Mouse (Mus musculus): ENCODE results near the gene Tomm34. TPM values are rescaled to one million over a fixed set of nuclear protein-coding genes. Genes with fewer than 3 reads are reported as not detected.

Gene Tomm34
- 6.0 and 7.4 TPM in 2 replicates for total RNA-seq (2014; rRNA removed)
- 11.5 and 13.8 TPM in 2 replicates for polyA plus RNA-seq (2012; rRNA removed)

GRCm38 (mm10) chr2:164070765-164071436 is at the start of gene Tomm34:
Gene Tomm34, minus strand, starts transcription at chr2:164071169.
- peak within 1 kb of the TSS; percentile 74 for H3K9ac ChIP-seq (ENCODE audit: low read depth, low read length)
- H3K27me3 ChIP-seq (ENCODE audit: control insufficient read depth, insufficient read depth, low read length) = no peaks in the 10 kb centered on the region
- H3K36me3 ChIP-seq (ENCODE audit: control insufficient read depth, insufficient read depth, low read length) = no peaks in the 10 kb centered on the region; the same call in 1 of the 2 replicates
- H3K4me1 ChIP-seq (ENCODE audit: control insufficient read depth, insufficient read depth, low read length) = peaks cover 8% of the 10 kb centered on the region; the same call in 1 of the 2 replicates
- peak within 1 kb of the TSS; percentile 40 for H3K27ac ChIP-seq (replicated peaks; ENCODE audit: insufficient read depth, low read depth, low read length)
- H3K79me2 ChIP-seq (ENCODE audit: control insufficient read depth, insufficient read depth, low read length) = peaks cover 17% of the 10 kb centered on the region; the same call in 1 of the 2 replicates
- peak; percentile 82 for DNase-seq (ENCODE audit: extremely low read depth, low read depth, low spot score)
- 2% methylated on average over 55 of the region's 55 CpGs for WGBS
- peak within 1 kb of the TSS; percentile 90 for H3K4me3 ChIP-seq (ENCODE audit: insufficient read depth, low read depth, low read length)
- no peak for TF ChIP-seq CTCF (IDR thresholded peaks at IDR 0.05; ENCODE audit: low read depth, low read length)
- TF ChIP-seq POLR2A (IDR thresholded peaks at IDR 0.05; ENCODE audit: extremely low read depth, insufficient read depth, low read length) = peak; percentile 97

GRCm38 (mm10) chr2:164119503-164119902 is 48.5 kb upstream of the Tomm34 start:
- Histone ChIP-seq H3K36me3 (ENCODE audit: control insufficient read depth, insufficient read depth, low read length) (peaks cover 30% of the 10 kb centered on the region), H3K27ac (replicated peaks; ENCODE audit: insufficient read depth, low read depth, low read length) (no peak overlapping the region), H3K4me1 (ENCODE audit: control insufficient read depth, insufficient read depth, low read length) (no peaks in the 10 kb centered on the region), H3K9ac (ENCODE audit: low read depth, low read length) (no peak overlapping the region), H3K4me3 (ENCODE audit: insufficient read depth, low read depth, low read length) (no peak overlapping the region), H3K79me2 (ENCODE audit: control insufficient read depth, insufficient read depth, low read length) (no peaks in the 10 kb centered on the region), H3K27me3 (ENCODE audit: control insufficient read depth, insufficient read depth, low read length) (no peaks in the 10 kb centered on the region)
- TF ChIP-seq POLR2A (IDR thresholded peaks at IDR 0.05; ENCODE audit: extremely low read depth, insufficient read depth, low read length) = no peak
- no peak for TF ChIP-seq CTCF (IDR thresholded peaks at IDR 0.05; ENCODE audit: low read depth, low read length)
- no peak for DNase-seq (ENCODE audit: extremely low read depth, low read depth, low spot score)
- WGBS = 98% methylated on average over 6 of the region's 6 CpGs

- 91% methylated on average over 10 of the region's 10 CpGs for WGBS
- Histone ChIP-seq H3K79me2 (ENCODE audit: control insufficient read depth, insufficient read depth, low read length) (no peaks in the 10 kb centered on the region), H3K4me1 (ENCODE audit: control insufficient read depth, insufficient read depth, low read length) (no peaks in the 10 kb centered on the region), H3K27ac (replicated peaks; ENCODE audit: insufficient read depth, low read depth, low read length) (no peak overlapping the region), H3K4me3 (ENCODE audit: insufficient read depth, low read depth, low read length) (no peak overlapping the region), H3K27me3 (ENCODE audit: control insufficient read depth, insufficient read depth, low read length) (no peaks in the 10 kb centered on the region), H3K36me3 (ENCODE audit: control insufficient read depth, insufficient read depth, low read length) (peaks cover 26% of the 10 kb centered on the region), H3K9ac (ENCODE audit: low read depth, low read length) (no peak overlapping the region)
- TF ChIP-seq POLR2A (IDR thresholded peaks at IDR 0.05; ENCODE audit: extremely low read depth, insufficient read depth, low read length) = no peak
- TF ChIP-seq CTCF (IDR thresholded peaks at IDR 0.05; ENCODE audit: low read depth, low read length) = no peak
- no peak for DNase-seq (ENCODE audit: extremely low read depth, low read depth, low spot score)
Measured at GRCm38 (mm10) chr2:164115531-164115930, 44.6 kb upstream of the Tomm34 start.

GRCm38 (mm10) chr2:164114051-164114450 is 43.1 kb upstream of the Tomm34 start:
- Histone ChIP-seq H3K4me3 (ENCODE audit: insufficient read depth, low read depth, low read length) (no peak overlapping the region), H3K79me2 (ENCODE audit: control insufficient read depth, insufficient read depth, low read length) (no peaks in the 10 kb centered on the region), H3K36me3 (ENCODE audit: control insufficient read depth, insufficient read depth, low read length) (peaks cover 16% of the 10 kb centered on the region), H3K9ac (ENCODE audit: low read depth, low read length) (no peak overlapping the region), H3K27me3 (ENCODE audit: control insufficient read depth, insufficient read depth, low read length) (no peaks in the 10 kb centered on the region), H3K27ac (replicated peaks; ENCODE audit: insufficient read depth, low read depth, low read length) (no peak overlapping the region), H3K4me1 (ENCODE audit: control insufficient read depth, insufficient read depth, low read length) (no peaks in the 10 kb centered on the region)
- no peak for DNase-seq (ENCODE audit: extremely low read depth, low read depth, low spot score)
- 96% methylated on average over 6 of the region's 6 CpGs for WGBS
- TF ChIP-seq POLR2A (IDR thresholded peaks at IDR 0.05; ENCODE audit: extremely low read depth, insufficient read depth, low read length) (no peak), CTCF (IDR thresholded peaks at IDR 0.05; ENCODE audit: low read depth, low read length) (no peak)

GRCm38 (mm10) chr2:164111546-164111945 is 40.6 kb upstream of the Tomm34 start:
- Histone ChIP-seq H3K27ac (replicated peaks; ENCODE audit: insufficient read depth, low read depth, low read length) (no peak overlapping the region), H3K27me3 (ENCODE audit: control insufficient read depth, insufficient read depth, low read length) (no peaks in the 10 kb centered on the region), H3K9ac (ENCODE audit: low read depth, low read length) (no peak overlapping the region), H3K79me2 (ENCODE audit: control insufficient read depth, insufficient read depth, low read length) (no peaks in the 10 kb centered on the region), H3K36me3 (ENCODE audit: control insufficient read depth, insufficient read depth, low read length) (peaks cover 7% of the 10 kb centered on the region), H3K4me1 (ENCODE audit: control insufficient read depth, insufficient read depth, low read length) (no peaks in the 10 kb centered on the region), H3K4me3 (ENCODE audit: insufficient read depth, low read depth, low read length) (no peak overlapping the region)
- TF ChIP-seq POLR2A (IDR thresholded peaks at IDR 0.05; ENCODE audit: extremely low read depth, insufficient read depth, low read length) = no peak
- TF ChIP-seq CTCF (IDR thresholded peaks at IDR 0.05; ENCODE audit: low read depth, low read length) = no peak
- DNase-seq (ENCODE audit: extremely low read depth, low read depth, low spot score) = no peak
- WGBS = 84% methylated on average over 8 of the region's 8 CpGs

- no peak overlapping the region for H3K9ac ChIP-seq (ENCODE audit: low read depth, low read length)
- H3K4me3 ChIP-seq (ENCODE audit: insufficient read depth, low read depth, low read length) = no peak overlapping the region
- no peaks in the 10 kb centered on the region for H3K4me1 ChIP-seq (ENCODE audit: control insufficient read depth, insufficient read depth, low read length)
- no peak for DNase-seq (ENCODE audit: extremely low read depth, low read depth, low spot score)
- 94% methylated on average over 4 of the region's 4 CpGs for WGBS
- TF ChIP-seq POLR2A (IDR thresholded peaks at IDR 0.05; ENCODE audit: extremely low read depth, insufficient read depth, low read length) (no peak), CTCF (IDR thresholded peaks at IDR 0.05; ENCODE audit: low read depth, low read length) (no peak)
- H3K79me2 ChIP-seq (ENCODE audit: control insufficient read depth, insufficient read depth, low read length) = no peaks in the 10 kb centered on the region
- H3K27me3 ChIP-seq (ENCODE audit: control insufficient read depth, insufficient read depth, low read length) = no peaks in the 10 kb centered on the region
- peaks cover 6% of the 10 kb centered on the region; the same call in 1 of the 2 replicates for H3K36me3 ChIP-seq (ENCODE audit: control insufficient read depth, insufficient read depth, low read length)
- no peak overlapping the region for H3K27ac ChIP-seq (replicated peaks; ENCODE audit: insufficient read depth, low read depth, low read length)
Measured at GRCm38 (mm10) chr2:164108501-164108900, 37.5 kb upstream of the Tomm34 start.
